ENCODE assay signal across 8 mouse cellular contexts in genomic region chr6:90618821-90619636, GRCm38 (mm10). TPM values are rescaled to one million over a fixed set of nuclear protein-coding genes. Genes with fewer than 3 reads are reported as not detected.
DNase-seq lines count a peak whose midpoint lies in the region; ATAC-seq and TF ChIP-seq lines count a peak whose summit lies in the region.

No protein-coding gene starts in this region.

- no peak for TF ChIP-seq CTCF in bone marrow, adult 2 months (IDR thresholded peaks at IDR 0.05; ENCODE audit: control insufficient read depth, insufficient read depth, low read length)

- peak overlapping the region; percentile 13 for H3K4me3 ChIP-seq in bone marrow, adult 2 months (replicated peaks; ENCODE audit: control insufficient read depth, low read depth, low read length)
- H3K4me3 ChIP-seq in kidney, embryonic 15.5 days (replicated peaks) = no peak overlapping the region
- no peak overlapping the region for H3K4me3 ChIP-seq in midbrain, embryonic 16.5 days (ENCODE audit: low read depth, low read length)
- H3K4me3 ChIP-seq in midbrain, embryonic 13.5 days (replicated peaks) = no peak overlapping the region

- peak; percentile 33 for ATAC-seq in kidney, embryonic 15.5 days (replicated peaks; ENCODE audit: low FRiP score)
- no peak for ATAC-seq in midbrain, embryonic 16.5 days
- ATAC-seq in midbrain, embryonic 13.5 days = no peak

- TF ChIP-seq POLR2A in bone marrow, adult 2 months (IDR thresholded peaks at IDR 0.05; ENCODE audit: borderline replicate concordance, control insufficient read depth, low read depth, low read length) = no peak

- H3K36me3 ChIP-seq in kidney, embryonic 15.5 days = no peaks in the 10 kb centered on the region
- no peaks in the 10 kb centered on the region for H3K36me3 ChIP-seq in midbrain, embryonic 16.5 days (ENCODE audit: control insufficient read depth, insufficient read depth, low read length)
- H3K36me3 ChIP-seq in midbrain, embryonic 13.5 days = no peaks in the 10 kb centered on the region

- H3K27ac ChIP-seq in bone marrow, adult 2 months (ENCODE audit: control insufficient read depth, insufficient read depth, low read depth, low read length, poor library complexity) = peak overlapping the region; percentile 2
- peak overlapping the region; percentile 2; the same call in 1 of the 2 replicates for H3K27ac ChIP-seq in kidney, embryonic 15.5 days
- no peak overlapping the region for H3K27ac ChIP-seq in midbrain, embryonic 16.5 days (ENCODE audit: low read length)
- no peak overlapping the region for H3K27ac ChIP-seq in midbrain, embryonic 13.5 days

- no peak overlapping the region for H3K9ac ChIP-seq in kidney, embryonic 15.5 days
- H3K9ac ChIP-seq in midbrain, embryonic 16.5 days (ENCODE audit: low read depth, low read length) = no peak overlapping the region
- H3K9ac ChIP-seq in midbrain, embryonic 13.5 days (replicated peaks) = no peak overlapping the region

- 51% methylated on average over 19 of the region's 19 CpGs for WGBS in bone marrow, adult 2 months
- WGBS in kidney, embryonic 15.5 days = 52% methylated on average over 19 of the region's 19 CpGs
- WGBS in midbrain, embryonic 16.5 days = 82% methylated on average over 19 of the region's 19 CpGs
- 86% methylated on average over 19 of the region's 19 CpGs for WGBS in midbrain, embryonic 13.5 days

- no peaks in the 10 kb centered on the region for H3K27me3 ChIP-seq in kidney, embryonic 15.5 days
- no peaks in the 10 kb centered on the region for H3K27me3 ChIP-seq in midbrain, embryonic 16.5 days (ENCODE audit: control insufficient read depth, insufficient read depth, low read depth, low read length)
- no peaks in the 10 kb centered on the region for H3K27me3 ChIP-seq in midbrain, embryonic 13.5 days

- no peak overlapping the region for H3K4me2 ChIP-seq in kidney, embryonic 15.5 days
- H3K4me2 ChIP-seq in midbrain, embryonic 16.5 days (ENCODE audit: low read length) = no peak overlapping the region
- no peak overlapping the region for H3K4me2 ChIP-seq in midbrain, embryonic 13.5 days (replicated peaks)

- peaks cover 7% of the 10 kb centered on the region for H3K4me1 ChIP-seq in bone marrow, adult 2 months (ENCODE audit: control insufficient read depth, insufficient read depth, low read length)
- peaks cover 56% of the 10 kb centered on the region for H3K4me1 ChIP-seq in kidney, embryonic 15.5 days
- H3K4me1 ChIP-seq in midbrain, embryonic 16.5 days (ENCODE audit: control insufficient read depth, insufficient read depth, low read length) = no peaks in the 10 kb centered on the region
- H3K4me1 ChIP-seq in midbrain, embryonic 13.5 days (replicated peaks) = peaks cover 12% of the 10 kb centered on the region

- DNase-seq in kidney, adult 11 months = peak; percentile 59
- DNase-seq in kidney, adult 9 months = no peak
- peak; percentile 26 for DNase-seq in lung, postnatal 25 days (ENCODE audit: low spot score)
- no peak for DNase-seq in adipocyte (ENCODE audit: low spot score)

- H3K9me3 ChIP-seq in kidney, embryonic 15.5 days (replicated peaks) = no peaks in the 10 kb centered on the region
- no peaks in the 10 kb centered on the region for H3K9me3 ChIP-seq in midbrain, embryonic 16.5 days (replicated peaks; ENCODE audit: control insufficient read depth, low read length, poor library complexity, severe bottlenecking)
- H3K9me3 ChIP-seq in midbrain, embryonic 13.5 days = no peaks in the 10 kb centered on the region

RNA-seq across cellular contexts. Expression of gene Slc41a3, which starts 14.5 kb away (rescaled TPM):
- 4.8 and 6.3 TPM in 2 replicates for polyA plus RNA-seq in bone marrow, adult 2 months (2011; ENCODE audit: insufficient read depth, insufficient read length, low replicate concordance, missing spikeins)
- 6.2 and 7.6 TPM in 2 replicates for polyA plus RNA-seq in kidney, embryonic 15.5 days (2015; fragmentation: Nextera tagmentation; extraction: Ambion mirVana)
- 5.8 and 8.1 TPM in 2 replicates for polyA plus RNA-seq in midbrain, embryonic 16.5 days (2015; fragmentation: Nextera tagmentation; extraction: Ambion mirVana)
- polyA plus RNA-seq in midbrain, embryonic 13.5 days (2015; fragmentation: Nextera tagmentation; extraction: Ambion mirVana) = 3.3 and 3.6 TPM in 2 replicates

Comparison
In these comparisons a context has a peak if more than half of its experiments do, and no peak if none do; other contexts are left out.
1. DNase-seq: peak in kidney, adult 11 months (single experiment) and lung, postnatal 25 days (single experiment); none in kidney, adult 9 months (single experiment) and adipocyte (single experiment).
2. H3K27ac ChIP-seq: peak in bone marrow, adult 2 months (single experiment) and kidney, embryonic 15.5 days (single experiment); none in midbrain, embryonic 16.5 days (single experiment) and midbrain, embryonic 13.5 days (single experiment).